Mouse (Mus musculus) brain, embryonic 14.5 days (tissue): ENCODE results near the gene Rbfox3.

Experiments used
- CTCF ChIP-seq: fragments of 200-500 bp; IDR thresholded peaks from 2 replicates; pipeline ENCODE4 v1.5.1; 2012; ENCODE audit warnings: inconsistent platforms, mild to moderate bottlenecking, moderate library complexity, borderline replicate concordance; ENCODE audit not compliant: insufficient read depth, insufficient read length; ENCODE audit errors: extremely low read depth
- POLR2A ChIP-seq: fragments of 200-500 bp; IDR thresholded peaks from 2 replicates; pipeline ENCODE4 v1.6.1; 2012; ENCODE audit warnings: mild to moderate bottlenecking, inconsistent platforms, borderline replicate concordance; ENCODE audit not compliant: poor library complexity, insufficient read depth, insufficient read length, severe bottlenecking; ENCODE audit errors: extremely low read depth

DNA sequence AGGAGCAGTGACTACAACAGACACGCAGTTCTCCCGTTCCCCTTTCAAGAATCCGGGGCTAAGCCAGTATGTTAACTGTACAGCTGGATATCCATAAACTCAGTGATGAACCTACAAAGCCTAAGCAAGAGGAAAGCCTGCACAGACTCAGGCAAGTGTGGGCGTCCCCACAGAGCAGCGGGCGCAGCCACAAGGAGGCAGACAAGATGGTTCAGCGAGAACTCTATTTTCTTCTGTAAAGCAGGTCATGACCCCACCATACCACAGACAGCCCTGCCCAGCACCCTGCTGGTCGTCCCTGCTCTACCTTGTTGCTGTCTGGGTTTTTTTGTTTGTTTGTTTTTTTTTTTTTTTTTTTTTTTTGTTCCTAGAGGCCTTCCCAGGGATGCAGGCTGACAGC, 353.2 kb downstream of the Rbfox3 start:
- no peak for TF ChIP-seq CTCF
- TF ChIP-seq POLR2A, result no peak
